Mouse (Mus musculus) lung, postnatal 14 days (tissue): ENCODE data around the gene Klhl5.
A peak's percentile ranks its signal among the peaks of the same experiment; 100 is the strongest.
"Not testable (repeated sequence)": the region's sequence is repeated elsewhere in the genome, so short reads cannot be mapped to it uniquely, and the experiment has no call there.

Experiments used
- DNase-seq: peaks from one replicate; pipeline ENCODE4 v3.0.0; 2021

Gene Klhl5

GRCm38 (mm10) chr5:65100002-65100401 lies 7.3 kb upstream of the Klhl5 start:
- DNase-seq: no peak

DNA sequence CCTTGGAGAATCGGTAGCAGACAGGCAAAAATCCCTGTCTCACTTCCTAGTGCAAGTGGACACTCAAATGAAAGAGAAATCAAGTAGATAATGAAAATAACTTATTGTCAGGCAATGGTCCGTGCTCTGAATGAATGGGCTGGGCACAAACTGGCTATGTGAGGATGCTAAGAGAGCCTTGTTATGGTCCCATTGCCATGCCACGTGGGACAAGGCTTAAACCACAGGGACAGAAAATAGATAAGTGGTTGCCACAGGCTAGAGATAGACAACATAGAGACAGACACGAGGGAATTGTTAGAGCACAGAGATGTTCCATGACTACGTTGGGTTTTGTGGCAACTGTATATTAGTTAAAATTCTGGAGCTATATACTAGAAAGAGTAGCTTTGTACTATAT lies 6.1 kb upstream of the Klhl5 start:
- DNase-seq: no peak

GRCm38 (mm10) chr5:65101621-65102020 lies 5.7 kb upstream of the Klhl5 start:
- no peak for DNase-seq

- no peak for DNase-seq
Measured at GRCm38 (mm10) chr5:65102026-65102640, 5.2 kb upstream of the Klhl5 start.

GRCm38 (mm10) chr5:65102641-65103042 lies 4.7 kb upstream of the Klhl5 start:
- no peak for DNase-seq

DNA sequence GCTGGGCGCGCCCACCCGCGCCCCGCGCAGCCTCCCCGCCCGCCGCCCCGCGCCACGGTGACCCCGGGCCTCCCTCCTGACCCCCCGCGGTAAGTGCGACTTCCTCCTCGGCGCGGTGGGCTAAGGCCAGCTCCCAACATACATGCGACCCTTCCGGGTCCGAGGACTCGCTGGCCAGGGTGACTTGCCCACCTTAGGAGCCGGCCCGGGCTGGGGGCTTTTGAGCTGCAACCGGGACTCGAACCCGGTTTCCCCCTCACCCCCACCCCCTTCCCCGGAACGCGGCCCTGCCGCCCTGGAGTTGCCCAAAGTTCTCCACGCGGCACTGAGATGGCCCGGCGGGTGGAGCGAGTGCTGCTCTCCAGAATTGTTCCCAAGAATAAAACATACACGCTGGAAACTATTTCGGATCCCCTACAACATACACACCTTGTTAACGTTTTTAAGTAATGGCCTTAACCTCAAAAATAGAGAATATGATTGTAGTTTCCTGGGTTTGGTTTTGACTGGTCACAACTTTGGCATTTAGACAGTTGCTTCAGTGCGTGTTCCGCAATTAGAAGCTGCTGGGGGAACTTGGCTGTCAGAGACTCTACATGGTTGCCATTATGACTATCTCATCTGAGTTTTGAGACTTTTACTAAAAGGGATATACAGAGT lies 564 bp downstream of the Klhl5 start:
- DNase-seq: peak; percentile 51

GRCm38 (mm10) chr5:65112225-65112624 lies 4.9 kb downstream of the Klhl5 start:
- DNase-seq: not testable (repeated sequence)

- DNase-seq: peak; percentile 30
Measured at GRCm38 (mm10) chr5:65113323-65113722, 6.0 kb downstream of the Klhl5 start.

DNA sequence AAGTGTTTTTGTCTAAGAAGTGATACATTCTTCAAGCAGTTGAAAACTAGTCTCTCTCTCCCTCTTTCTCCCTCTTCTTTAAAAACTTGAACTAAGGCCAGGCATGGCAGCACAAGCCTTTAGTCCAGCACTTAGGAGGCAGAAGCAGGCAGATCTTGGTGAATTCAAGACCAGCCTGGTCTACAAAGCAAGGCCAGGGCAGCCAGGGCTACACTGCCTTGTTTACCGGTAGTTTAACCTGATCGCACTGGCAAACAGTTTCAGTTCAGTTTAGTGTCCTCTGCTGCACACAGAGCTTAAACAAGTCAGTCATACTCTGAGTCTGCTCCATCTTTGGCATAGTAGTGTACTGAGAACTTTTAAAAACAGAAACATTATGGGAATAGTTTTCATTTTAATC lies 9.4 kb downstream of the Klhl5 start:
- DNase-seq: no peak

GRCm38 (mm10) chr5:65119495-65119894 lies 12.2 kb downstream of the Klhl5 start:
- no peak for DNase-seq

- DNase-seq: peak; percentile 37
Measured at GRCm38 (mm10) chr5:65119918-65120317, 12.6 kb downstream of the Klhl5 start.

DNA sequence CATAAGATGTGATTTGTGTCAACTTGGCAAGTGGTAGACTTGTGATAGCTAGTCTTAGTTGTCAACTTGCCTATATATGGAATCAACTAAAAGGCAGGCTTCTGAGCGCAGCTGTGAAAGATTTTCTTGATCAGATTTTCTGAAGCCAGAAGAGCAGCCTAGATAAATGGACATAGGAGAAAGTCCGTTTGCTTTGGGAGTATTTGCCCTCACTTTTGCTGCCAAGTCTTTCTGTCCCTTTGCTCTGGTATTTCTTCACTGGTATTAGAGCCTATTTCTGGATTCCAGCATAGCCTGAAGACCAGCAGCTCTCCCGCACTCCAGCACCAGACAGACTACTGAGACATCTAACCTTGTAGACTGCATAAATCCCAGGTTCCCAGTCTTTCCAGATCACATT lies 15.3 kb downstream of the Klhl5 start:
- DNase-seq: no peak

GRCm38 (mm10) chr5:65126137-65126536 lies 18.8 kb downstream of the Klhl5 start:
- DNase-seq: no peak

DNA sequence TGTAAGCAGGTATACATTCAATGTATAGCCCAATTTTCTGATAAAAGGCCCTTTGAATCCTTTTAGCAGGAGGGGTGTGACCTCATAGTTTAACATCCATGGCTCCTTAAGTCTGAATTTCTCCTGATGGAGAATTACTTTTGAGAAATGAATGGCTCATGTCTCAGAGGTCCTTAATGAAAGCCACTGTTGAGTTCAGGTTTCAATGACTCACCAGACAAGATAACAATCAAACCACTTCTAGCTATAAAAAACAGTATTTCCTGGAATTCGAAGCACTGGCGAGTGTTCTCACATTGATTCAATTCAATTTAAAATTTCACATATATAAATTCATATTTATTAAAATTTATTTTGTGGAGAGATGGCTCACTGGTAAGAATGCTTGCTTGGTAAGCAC lies 21.1 kb downstream of the Klhl5 start:
- no peak for DNase-seq

- no peak for DNase-seq
Measured at GRCm38 (mm10) chr5:65130528-65131210, 23.3 kb downstream of the Klhl5 start.

GRCm38 (mm10) chr5:65131211-65131879 lies 24.0 kb downstream of the Klhl5 start:
- DNase-seq: no peak

DNA sequence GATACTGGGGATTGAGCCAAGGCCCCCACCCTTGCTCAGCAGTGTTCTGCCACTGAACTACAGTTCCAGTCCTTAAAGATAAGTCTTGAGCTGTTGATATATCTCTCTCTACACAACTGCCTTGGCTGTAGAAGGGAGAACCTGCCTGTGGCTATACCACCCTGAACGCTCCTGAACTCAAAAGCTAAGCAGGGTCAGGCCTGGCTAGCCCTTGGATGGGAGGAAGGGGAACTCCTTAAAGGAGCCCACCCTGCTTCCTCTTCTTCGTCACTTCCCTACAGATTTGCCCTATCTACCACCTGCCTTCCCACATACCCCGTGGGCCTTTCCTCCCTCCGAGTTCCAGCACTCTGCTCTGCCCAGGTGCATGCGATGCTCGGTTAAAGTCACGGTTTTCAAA lies 28.8 kb downstream of the Klhl5 start:
- no peak for DNase-seq

- DNase-seq: no peak
Measured at GRCm38 (mm10) chr5:65137073-65137472, 29.7 kb downstream of the Klhl5 start.

- no peak for DNase-seq
Measured at GRCm38 (mm10) chr5:65141242-65141641, 33.9 kb downstream of the Klhl5 start.

GRCm38 (mm10) chr5:65142247-65142646 lies 34.9 kb downstream of the Klhl5 start:
- no peak for DNase-seq

- DNase-seq: no peak
Measured at GRCm38 (mm10) chr5:65145499-65146101, 38.3 kb downstream of the Klhl5 start.

- DNase-seq: no peak
Measured at GRCm38 (mm10) chr5:65146749-65147148, 39.4 kb downstream of the Klhl5 start.

DNA sequence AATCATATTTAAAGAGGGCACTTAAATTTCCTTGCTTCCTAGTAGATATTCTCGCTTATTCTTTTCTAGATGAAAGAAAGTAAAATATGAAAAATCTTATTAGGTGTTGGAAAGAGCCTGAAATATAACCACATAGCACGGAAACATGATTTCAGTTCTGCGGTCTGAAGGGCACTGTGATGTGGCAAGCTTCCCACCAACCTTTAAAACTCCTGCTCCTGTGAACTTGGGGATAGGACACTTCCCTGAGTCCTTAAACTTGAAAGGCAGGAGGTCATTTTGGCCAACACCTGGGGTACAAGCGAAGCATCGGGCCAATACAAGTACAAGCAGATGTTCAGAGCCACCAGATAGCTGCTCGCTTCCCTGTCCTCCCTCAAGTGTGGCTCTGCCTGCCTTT lies 42.4 kb downstream of the Klhl5 start:
- no peak for DNase-seq
